Mouse (Mus musculus) kidney, embryonic 15.5 days (tissue): ENCODE measurements around the gene Spats2. TPM values are rescaled to one million over a fixed set of nuclear protein-coding genes. Genes with fewer than 3 reads are reported as not detected.
"Not testable (repeated sequence)": the region's sequence is repeated elsewhere in the genome, so short reads cannot be mapped to it uniquely, and the experiment has no call there.

Source experiments
- ATAC-seq: fragments of 200-750 bp; cut with Nextera tagmentation; replicated peaks from 2 replicates; pipeline ENCODE4 v1.8.0; 2017; ENCODE audit warnings: moderate TSS enrichment; ENCODE audit not compliant: low FRiP score
- H3K27ac ChIP-seq: fragments of 300-500 bp; sonication (generic); 2 replicates; pipeline ENCODE4 v1.5.1; 2015; ENCODE audit warnings: mild to moderate bottlenecking, inconsistent platforms
- H3K27me3 ChIP-seq: fragments of 300-500 bp; sonication (generic); 2 replicates; pipeline ENCODE4 v1.6.1; 2015; ENCODE audit warnings: inconsistent platforms
- H3K36me3 ChIP-seq: fragments of 300-500 bp; sonication (generic); 2 replicates; pipeline ENCODE4 v1.6.1; 2015; ENCODE audit warnings: inconsistent platforms
- H3K4me1 ChIP-seq: fragments of 300-500 bp; sonication (generic); 2 replicates; pipeline ENCODE4 v1.6.1; 2015; ENCODE audit warnings: inconsistent platforms
- H3K4me2 ChIP-seq: fragments of 300-500 bp; sonication (generic); 2 replicates; pipeline ENCODE4 v1.6.1; 2015; ENCODE audit warnings: moderate library complexity, mild to moderate bottlenecking, inconsistent platforms
- H3K4me3 ChIP-seq: fragments of 300-500 bp; sonication (generic); replicated peaks from 2 replicates; pipeline ENCODE4 v1.5.1; 2015; ENCODE audit warnings: mild to moderate bottlenecking, inconsistent platforms
- H3K9ac ChIP-seq: fragments of 300-500 bp; sonication (generic); 2 replicates; pipeline ENCODE4 v1.6.1; 2015; ENCODE audit warnings: mild to moderate bottlenecking, inconsistent platforms
- H3K9me3 ChIP-seq: fragments of 300-500 bp; sonication (generic); replicated peaks from 2 replicates; pipeline ENCODE4 v1.6.1; 2016; ENCODE audit warnings: inconsistent platforms
- WGBS: fragments of 180-500 bp; shearing (Covaris S2); methylation state at CpG from one replicate; pipeline ENCODE4 v1.1.7; 2015; ENCODE audit warnings: mixed read lengths; 5-methylcytosine and 5-hydroxymethylcytosine counted together
- polyA plus RNA-seq: library from polyadenylated mRNA; unstranded; fragments of >200 nt; fragmentation: Nextera tagmentation; extraction: Ambion mirVana; gene quantifications from 2 replicates; pipeline ENCODE4 v1.2.1, GENCODE M21; 2015

Gene Spats2
- polyA plus RNA-seq, 1 experiment from 2014 or later: 47.1 TPM

- WGBS: 61% methylated on average over 11 of the region's 11 CpGs
- H3K4me3 ChIP-seq: no peak overlapping the region
- H3K36me3 ChIP-seq: peaks cover 25% of the 10 kb centered on the region
- no peak overlapping the region for H3K4me2 ChIP-seq
- no peak overlapping the region for H3K9ac ChIP-seq
- no peak for ATAC-seq
- no peak overlapping the region for H3K27ac ChIP-seq
- H3K9me3 ChIP-seq: no peaks in the 10 kb centered on the region
- peaks cover 8% of the 10 kb centered on the region; the same call in 1 of the 2 replicates for H3K4me1 ChIP-seq
- H3K27me3 ChIP-seq: peaks cover 11% of the 10 kb centered on the region; the same call in 1 of the 2 replicates
These were observed 112.3 kb downstream of the Spats2 start for GRCm38 (mm10) chr15:99238006-99238405.

- peaks cover 46% of the 10 kb centered on the region for H3K36me3 ChIP-seq
- H3K4me3 ChIP-seq: no peak overlapping the region
- 79% methylated on average over 4 of the region's 4 CpGs for WGBS
- no peak for ATAC-seq
- no peak overlapping the region for H3K27ac ChIP-seq
- no peaks in the 10 kb centered on the region for H3K9me3 ChIP-seq
- no peak overlapping the region for H3K9ac ChIP-seq
- H3K4me2 ChIP-seq: no peak overlapping the region
- no peaks in the 10 kb centered on the region for H3K27me3 ChIP-seq
- 0 out of 2 replicates have a peak, but pooled peaks cover 4% of the 10 kb centered on the region for H3K4me1 ChIP-seq
These were observed 114.4 kb downstream of the Spats2 start for GRCm38 (mm10) chr15:99240129-99240528.

- no peak for ATAC-seq
- Histone ChIP-seq H3K4me3 (no peak overlapping the region), H3K27me3 (no peaks in the 10 kb centered on the region), H3K4me2 (no peak overlapping the region), H3K4me1 (0 out of 2 replicates have a peak, but pooled peaks cover 4% of the 10 kb centered on the region), H3K36me3 (peaks cover 57% of the 10 kb centered on the region), H3K9ac (no peak overlapping the region), H3K9me3 (no peaks in the 10 kb centered on the region), H3K27ac (no peak overlapping the region)
- WGBS: 77% methylated on average over 4 of the region's 4 CpGs
These were observed 115.5 kb downstream of the Spats2 start for GRCm38 (mm10) chr15:99241249-99241648.

- Histone ChIP-seq H3K4me3 (no peak overlapping the region), H3K9ac (no peak overlapping the region), H3K4me2 (no peak overlapping the region), H3K36me3 (peaks cover 65% of the 10 kb centered on the region), H3K27ac (no peak overlapping the region), H3K4me1 (0 out of 2 replicates have a peak, but pooled peaks cover 4% of the 10 kb centered on the region), H3K27me3 (no peaks in the 10 kb centered on the region), H3K9me3 (no peaks in the 10 kb centered on the region)
- ATAC-seq: peak; percentile 46; the same call in 1 of the 2 replicates
- WGBS: 87% methylated on average over 10 of the region's 10 CpGs
These were observed 116.3 kb downstream of the Spats2 start for GRCm38 (mm10) chr15:99242045-99242444.

GRCm38 (mm10) chr15:99246736-99247135, 121.0 kb downstream of the Spats2 start:
- H3K27me3 ChIP-seq, H3K27ac ChIP-seq, H3K9ac ChIP-seq, ATAC-seq, H3K4me3 ChIP-seq, H3K9me3 ChIP-seq, H3K4me2 ChIP-seq: not testable (repeated sequence)
- H3K36me3 ChIP-seq: peaks cover 73% of the 10 kb centered on the region
- H3K4me1 ChIP-seq: peaks cover 28% of the 10 kb centered on the region
- WGBS: 89% methylated on average over 6 of the region's 6 CpGs

- H3K4me1 ChIP-seq: peaks cover 41% of the 10 kb centered on the region
- no peak overlapping the region for H3K4me3 ChIP-seq
- peak; percentile 13; the same call in 1 of the 2 replicates for ATAC-seq
- 0 out of 2 replicates have a peak overlapping the region, but pooled peaks have one; percentile 17 for H3K9ac ChIP-seq
- H3K4me2 ChIP-seq: peak overlapping the region; percentile 21; the same call in 1 of the 2 replicates
- H3K9me3 ChIP-seq: no peaks in the 10 kb centered on the region
- H3K36me3 ChIP-seq: peaks cover 54% of the 10 kb centered on the region
- no peaks in the 10 kb centered on the region for H3K27me3 ChIP-seq
- H3K27ac ChIP-seq: peak overlapping the region; percentile 66
- 45% methylated on average over 9 of the region's 9 CpGs for WGBS
These were observed 123.3 kb downstream of the Spats2 start for GRCm38 (mm10) chr15:99248972-99249371.

GRCm38 (mm10) chr15:99249938-99250337, 124.2 kb downstream of the Spats2 start:
- Histone ChIP-seq H3K27ac (peak overlapping the region; percentile 66), H3K9ac (no peak overlapping the region), H3K4me3 (no peak overlapping the region), H3K36me3 (peaks cover 44% of the 10 kb centered on the region), H3K4me2 (0 out of 2 replicates have a peak overlapping the region, but pooled peaks have one; percentile 21), H3K4me1 (peaks cover 46% of the 10 kb centered on the region), H3K27me3 (no peaks in the 10 kb centered on the region), H3K9me3 (no peaks in the 10 kb centered on the region)
- no peak for ATAC-seq
- WGBS: 87% methylated on average over 11 of the region's 11 CpGs

GRCm38 (mm10) chr15:99251111-99251510, 125.4 kb downstream of the Spats2 start:
- ATAC-seq: peak; percentile 11; the same call in 1 of the 2 replicates
- peak overlapping the region; percentile 75 for H3K4me3 ChIP-seq
- under 1% methylated on average over 14 of the region's 15 CpGs for WGBS
- H3K27ac ChIP-seq: peak overlapping the region; percentile 41; the same call in 1 of the 2 replicates
- H3K9ac ChIP-seq: peak overlapping the region; percentile 65
- peaks cover 32% of the 10 kb centered on the region for H3K36me3 ChIP-seq
- H3K27me3 ChIP-seq, H3K9me3 ChIP-seq: not testable (repeated sequence)
- peak overlapping the region; percentile 80 for H3K4me2 ChIP-seq
- H3K4me1 ChIP-seq: peaks cover 46% of the 10 kb centered on the region

GRCm38 (mm10) chr15:99251626-99252380, 126.1 kb downstream of the Spats2 start, which contains the start of gene Mcrs1:
Gene Mcrs1, minus strand, starts transcription at chr15:99251961.
- Histone ChIP-seq H3K4me2 (peak within 1 kb of the TSS; percentile 80), H3K27me3 (no peaks in the 10 kb centered on the region), H3K9ac (peak within 1 kb of the TSS; percentile 65), H3K27ac (peak within 1 kb of the TSS; percentile 99), H3K4me3 (peak within 1 kb of the TSS; percentile 75), H3K36me3 (peaks cover 25% of the 10 kb centered on the region), H3K4me1 (peaks cover 46% of the 10 kb centered on the region), H3K9me3 (no peaks in the 10 kb centered on the region)
- under 1% methylated on average over 52 of the region's 52 CpGs for WGBS
- ATAC-seq: peak; percentile 93

GRCm38 (mm10) chr15:99252381-99253174, 126.9 kb downstream of the Spats2 start:
- no peaks in the 10 kb centered on the region for H3K9me3 ChIP-seq
- peaks cover 18% of the 10 kb centered on the region for H3K36me3 ChIP-seq
- peak overlapping the region; percentile 80 for H3K4me2 ChIP-seq
- peak; percentile 54 for ATAC-seq
- peak overlapping the region; percentile 75 for H3K4me3 ChIP-seq
- H3K27me3 ChIP-seq: no peaks in the 10 kb centered on the region
- H3K9ac ChIP-seq: peak overlapping the region; percentile 65
- peaks cover 53% of the 10 kb centered on the region for H3K4me1 ChIP-seq
- 2% methylated on average over 22 of the region's 22 CpGs for WGBS
- H3K27ac ChIP-seq: peak overlapping the region; percentile 99

GRCm38 (mm10) chr15:99253175-99253479, 127.4 kb downstream of the Spats2 start:
- not testable (repeated sequence) for H3K9me3 ChIP-seq, H3K27me3 ChIP-seq, ATAC-seq, H3K9ac ChIP-seq
- Histone ChIP-seq H3K4me1 (peaks cover 55% of the 10 kb centered on the region), H3K27ac (peak overlapping the region; percentile 99), H3K4me2 (peak overlapping the region; percentile 80), H3K4me3 (peak overlapping the region; percentile 75), H3K36me3 (peaks cover 12% of the 10 kb centered on the region)
- 39% methylated on average over 2 of the region's 2 CpGs for WGBS

- H3K4me3 ChIP-seq: no peak overlapping the region
- no peak for ATAC-seq
- H3K27ac ChIP-seq: 0 out of 2 replicates have a peak overlapping the region, but pooled peaks have one; percentile 99
- peaks cover 6% of the 10 kb centered on the region for H3K36me3 ChIP-seq
- WGBS: 65% methylated on average over 6 of the region's 6 CpGs
- no peak overlapping the region for H3K4me2 ChIP-seq
- H3K27me3 ChIP-seq: no peaks in the 10 kb centered on the region
- H3K9ac ChIP-seq: no peak overlapping the region
- no peaks in the 10 kb centered on the region for H3K9me3 ChIP-seq
- peaks cover 49% of the 10 kb centered on the region for H3K4me1 ChIP-seq
These were observed 128.1 kb downstream of the Spats2 start for GRCm38 (mm10) chr15:99253772-99254171.
